ENCODE assay signal across 39 mouse cellular contexts in the genomic region with DNA sequence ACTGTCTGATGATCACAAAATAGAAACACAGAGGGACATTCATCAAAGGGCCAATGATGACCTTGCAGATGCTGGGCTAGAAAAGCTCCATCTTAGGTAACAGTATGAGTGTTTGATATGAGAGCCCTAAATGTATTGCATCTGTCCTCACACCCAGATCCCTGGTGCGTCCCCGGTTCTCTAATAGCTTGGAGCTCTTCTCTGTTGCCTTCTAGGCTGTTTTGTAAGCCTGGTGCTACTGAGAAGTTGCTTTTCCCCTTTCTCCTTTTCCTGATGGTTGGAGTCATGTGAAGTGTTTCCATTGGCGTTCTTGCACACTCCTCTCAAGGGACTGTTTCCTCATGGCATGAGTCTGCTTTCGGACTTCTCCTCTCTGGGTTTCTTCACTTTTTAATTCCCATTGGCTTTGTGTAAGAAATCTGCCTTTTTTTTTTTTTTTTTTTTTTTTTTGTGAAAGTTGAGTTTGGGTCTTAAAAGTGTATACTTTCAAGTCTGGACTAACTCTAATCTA. TPM values are rescaled to one million over a fixed set of nuclear protein-coding genes. Genes with fewer than 3 reads are reported as not detected.
DNase-seq lines count a peak whose midpoint lies in the region; ATAC-seq and TF ChIP-seq lines count a peak whose summit lies in the region.
"Had no signal": no experiment of that assay in that cellular context is flagged by ENCODE, and none has a peak within 500 bp of the region (broad histone marks: within the 10 kb centered on the region; RNA-seq: fewer than 3 reads in every experiment).

No protein-coding gene starts in this region.

- 83% methylated on average over 4 of the region's 4 CpGs for WGBS in heart, adult 2 months
- WGBS in lung, postnatal 0 days: 61% methylated on average over 4 of the region's 4 CpGs

- TF ChIP-seq POLR2A in heart, adult 2 months (IDR thresholded peaks at IDR 0.05; ENCODE audit: insufficient read depth, low read depth, low read length): no peak

- H3K9me3 ChIP-seq in lung, postnatal 0 days (ENCODE audit: low read length): no peaks in the 10 kb centered on the region
- H3K9me3 ChIP-seq: embryonic facial prominence, embryonic 12.5 days; heart, embryonic 15.5 days; intestine, embryonic 15.5 days; limb, embryonic 12.5 days; liver, embryonic 13.5 days; lung, embryonic 15.5 days; stomach, embryonic 15.5 days had no signal

- TF ChIP-seq CTCF in heart, adult 2 months (IDR thresholded peaks at IDR 0.05): no peak
- no peak for TF ChIP-seq CTCF in lung, postnatal 0 days (IDR thresholded peaks at IDR 0.05)

- H3K27me3 ChIP-seq in heart, adult 2 months (ENCODE audit: control insufficient read depth, insufficient read depth, low read length): no peaks in the 10 kb centered on the region
- H3K27me3 ChIP-seq in lung, postnatal 0 days (replicated peaks; ENCODE audit: insufficient read depth, low read length): no peaks in the 10 kb centered on the region
- H3K27me3 ChIP-seq: embryonic facial prominence, embryonic 12.5 days; heart, embryonic 15.5 days; intestine, embryonic 15.5 days; limb, embryonic 12.5 days; liver, embryonic 13.5 days; lung, embryonic 15.5 days; stomach, embryonic 15.5 days had no signal

- H3K36me3 ChIP-seq in heart, adult 2 months (ENCODE audit: control insufficient read depth, insufficient read depth, low read length): peaks cover 20% of the 10 kb centered on the region
- H3K36me3 ChIP-seq in lung, postnatal 0 days (ENCODE audit: insufficient read depth, low read length): peaks cover 20% of the 10 kb centered on the region; the same call in 1 of the 2 replicates

- no peak overlapping the region for H3K9ac ChIP-seq in heart, adult 2 months (ENCODE audit: low read depth, low read length)
- no peak overlapping the region for H3K9ac ChIP-seq in lung, postnatal 0 days (replicated peaks; ENCODE audit: low read depth)
- H3K9ac ChIP-seq: embryonic facial prominence, embryonic 12.5 days; heart, embryonic 15.5 days; intestine, embryonic 15.5 days; limb, embryonic 12.5 days; liver, embryonic 13.5 days; lung, embryonic 15.5 days; stomach, embryonic 15.5 days had no signal

- intact Hi-C loops in heart, adult 2 months (cut with DNase I): no loop called here

- no peak for TF ChIP-seq EP300 in heart, adult 2 months (IDR thresholded peaks at IDR 0.05; ENCODE audit: insufficient read depth, low read depth, low read length)
- TF ChIP-seq EP300 in lung, postnatal 0 days (IDR thresholded peaks at IDR 0.05): no peak

- H3K4me2 ChIP-seq in lung, postnatal 0 days (replicated peaks; ENCODE audit: low read depth, low read length): no peak overlapping the region
- H3K4me2 ChIP-seq: embryonic facial prominence, embryonic 12.5 days; heart, embryonic 15.5 days; intestine, embryonic 15.5 days; limb, embryonic 12.5 days; liver, embryonic 13.5 days; lung, embryonic 15.5 days; midbrain, embryonic 11.5 days; stomach, embryonic 15.5 days had no signal

- H3K79me2 ChIP-seq in heart, adult 2 months (replicated peaks; ENCODE audit: control insufficient read depth, insufficient read depth, low read length): peaks cover 8% of the 10 kb centered on the region

- H3K27ac ChIP-seq in heart, adult 2 months: no peak overlapping the region
- H3K27ac ChIP-seq in lung, postnatal 0 days (ENCODE audit: low read length): no peak overlapping the region
- H3K27ac ChIP-seq: embryonic facial prominence, embryonic 12.5 days; heart, embryonic 15.5 days; hindbrain, postnatal 0 days; intestine, embryonic 15.5 days; layer of hippocampus, adult 2 months; left cerebral cortex, adult 2 months; limb, embryonic 12.5 days; liver, embryonic 13.5 days; lung, embryonic 15.5 days; stomach, embryonic 15.5 days had no signal

- no peak for ATAC-seq in lung, postnatal 0 days
- 0 out of 2 replicates have a peak, but pooled peaks have one; percentile 5 for ATAC-seq in granulocyte monocyte progenitor cell, adult 5-6 weeks (replicated peaks; ENCODE audit: poor library complexity, severe bottlenecking)
- ATAC-seq: forebrain, embryonic 14.5 days; hindbrain, postnatal 0 days; intestine, embryonic 15.5 days; midbrain, embryonic 16.5 days had no signal

- H3K4me3 ChIP-seq in heart, adult 2 months: no peak overlapping the region
- no peak overlapping the region for H3K4me3 ChIP-seq in lung, postnatal 0 days (ENCODE audit: low read depth, low read length)
- H3K4me3 ChIP-seq: embryonic facial prominence, embryonic 12.5 days; heart, embryonic 15.5 days; intestine, embryonic 15.5 days; layer of hippocampus, adult 2 months; left cerebral cortex, adult 2 months; limb, embryonic 12.5 days; liver, embryonic 13.5 days; lung, embryonic 15.5 days; stomach, embryonic 15.5 days had no signal

- DNase-seq in heart, adult 11 months: peak; percentile 85
- DNase-seq in heart, adult 2 months: no peak
- DNase-seq in lung, postnatal 0 days (ENCODE audit: low spot score): peak; percentile 71
- no peak for DNase-seq in lung, postnatal 10 days
- no peak for DNase-seq in urinary bladder, postnatal 25 days (ENCODE audit: low spot score)
- DNase-seq in cerebellum, adult 8-10 months: no peak
- DNase-seq: adrenal gland, adult 2 months; cerebellum, adult 11 months; cerebellum, adult 9-11 months; embryo, embryonic 11 days; gastrocnemius, postnatal 25 days; kidney, adult 2 months; kidney, postnatal 36 days; liver, embryonic 13.5 days; thymus, postnatal 14 days had no signal

- peaks cover 5% of the 10 kb centered on the region for H3K4me1 ChIP-seq in heart, adult 2 months (ENCODE audit: control insufficient read depth, insufficient read depth, low read length)
- H3K4me1 ChIP-seq in lung, postnatal 0 days (ENCODE audit: insufficient read depth, low read depth, low read length): peaks cover 10% of the 10 kb centered on the region; the same call in 1 of the 2 replicates

RNA-seq across cellular contexts. Expression of gene 4930535I16Rik, which starts 3.3 kb away (rescaled TPM):
- not detected for total RNA-seq in heart, adult 2 months (2021)
- not detected in 2 replicates for polyA plus RNA-seq in heart, adult 2 months (2012; rRNA removed)
- polyA plus RNA-seq in lung, postnatal 0 days (2015; fragmentation: Nextera tagmentation; extraction: Ambion mirVana): not detected in 2 replicates
- not detected in 2 replicates for total RNA-seq in granulocyte monocyte progenitor cell, adult 5-6 weeks (2014; fragmentation: Nextera tagmentation)
- not detected in 2 replicates for total RNA-seq in granulocyte monocyte progenitor cell, adult 5-6 weeks (2017)
- total RNA-seq: adrenal gland, adult 2 months; adrenal gland, postnatal 4 days; gastrocnemius, adult 18-20 months; gastrocnemius, postnatal 25 days; heart, postnatal 25 days; hindbrain, postnatal 0 days; layer of hippocampus, adult 2 months; layer of hippocampus, postnatal 14 days; left cerebral cortex, adult 2 months; left cerebral cortex, postnatal 25 days; megakaryocyte, adult 5-6 weeks; neutrophil, adult 5-6 weeks had no signal
- polyA plus RNA-seq: forebrain, embryonic 14.5 days; heart, embryonic 15.5 days; hindbrain, embryonic 11.5 days; hindbrain, postnatal 0 days; intestine, embryonic 15.5 days; kidney, adult 2 months; kidney, embryonic 16.5 days; limb, embryonic 12.5 days; liver, embryonic 13.5 days; lung, embryonic 15.5 days; midbrain, embryonic 11.5 days; midbrain, embryonic 16.5 days; neural tube, embryonic 11.5 days; stomach, embryonic 15.5 days; urinary bladder, adult 2 months had no signal

RNA-seq across cellular contexts. Expression of gene Rragc, which starts 3.9 kb away (rescaled TPM):
- total RNA-seq in heart, adult 2 months (2021): 10 to 100 TPM; 39.4 to 40.6 TPM
- polyA plus RNA-seq in heart, adult 2 months (2012; rRNA removed): 29.6 and 45.4 TPM in 2 replicates
- polyA plus RNA-seq in lung, postnatal 0 days (2015; fragmentation: Nextera tagmentation; extraction: Ambion mirVana): 47.4 and 50.4 TPM in 2 replicates
- total RNA-seq in granulocyte monocyte progenitor cell, adult 5-6 weeks (2014; fragmentation: Nextera tagmentation): 27.2 and 40.0 TPM in 2 replicates
- 35.5 and 48.8 TPM in 2 replicates for total RNA-seq in granulocyte monocyte progenitor cell, adult 5-6 weeks (2017)

RNA-seq across cellular contexts. Expression of gene Mycbp, which starts 16.5 kb away (rescaled TPM):
- 10 to 100 TPM; 24.1 to 24.4 TPM for total RNA-seq in heart, adult 2 months (2021)
- 15.3 and 27.8 TPM in 2 replicates for polyA plus RNA-seq in heart, adult 2 months (2012; rRNA removed)
- polyA plus RNA-seq in lung, postnatal 0 days (2015; fragmentation: Nextera tagmentation; extraction: Ambion mirVana): 73.0 and 81.0 TPM in 2 replicates
- total RNA-seq in granulocyte monocyte progenitor cell, adult 5-6 weeks (2014; fragmentation: Nextera tagmentation): 35.4 and 35.7 TPM in 2 replicates
- 30.1 and 33.2 TPM in 2 replicates for total RNA-seq in granulocyte monocyte progenitor cell, adult 5-6 weeks (2017)

Comparison
In these comparisons a context has a peak if more than half of its experiments do, and no peak if none do; other contexts are left out.
1. DNase-seq: peak in heart, adult 11 months (single experiment) and lung, postnatal 0 days (single experiment); none in heart, adult 2 months (0 of 2), lung, postnatal 10 days (single experiment), urinary bladder, postnatal 25 days (single experiment) and cerebellum, adult 8-10 months (single experiment).